Mouse (Mus musculus) spleen, adult 18-20 months (tissue): Measurements from ENCODE around the gene Abca7.
"Not testable (repeated sequence)": the region's sequence is repeated elsewhere in the genome, so short reads cannot be mapped to it uniquely, and the experiment has no call there.

ENCODE experiments used
- DNase-seq, 2 experiments: peaks; one replicate each; pipeline ENCODE4 v3.0.0; 2022; ENCODE audit warnings: mixed read lengths in 2 of 2

Gene Abca7

DNA sequence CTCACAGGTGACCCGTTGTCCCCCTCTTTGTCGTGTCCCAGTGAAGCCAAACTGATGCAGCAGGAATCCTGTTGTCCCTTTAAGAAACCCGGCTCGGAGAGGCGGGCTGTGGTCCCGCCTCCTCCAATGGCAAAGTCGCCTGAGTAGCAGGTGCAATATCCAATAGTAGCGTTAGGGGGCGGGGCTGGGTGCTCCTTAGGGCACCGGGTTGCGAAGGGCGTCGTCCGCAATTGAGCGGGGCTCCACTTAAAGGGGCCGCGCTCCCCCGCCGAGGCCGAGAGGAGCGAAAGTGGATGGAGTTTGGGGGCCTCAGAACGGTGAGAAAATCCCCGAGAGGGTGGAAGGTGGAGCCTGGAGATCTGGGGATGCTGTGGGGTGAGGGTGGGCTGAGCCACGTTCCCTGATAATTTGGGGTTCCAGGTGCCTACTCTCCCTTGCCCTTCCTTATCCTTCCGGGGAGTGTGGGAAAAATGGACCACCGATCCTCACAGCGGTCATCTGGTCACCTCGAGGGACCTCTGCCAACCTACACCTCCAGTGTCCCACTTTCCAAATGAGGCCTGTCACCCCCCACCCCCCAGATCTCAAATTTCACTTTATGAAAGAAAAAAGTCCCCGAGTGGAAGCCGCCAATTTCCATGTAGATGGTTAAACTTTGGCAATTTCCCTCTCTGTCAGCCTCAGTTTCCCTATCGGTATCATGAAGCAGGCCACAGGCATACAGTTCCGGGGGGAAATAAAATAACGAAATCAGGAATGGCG, at the start of gene Abca7:
TSS of gene Abca7 (plus strand) at position 223 of the 762 bp plus-strand sequence.
- peak; percentile 94 to 96 for DNase-seq

DNA sequence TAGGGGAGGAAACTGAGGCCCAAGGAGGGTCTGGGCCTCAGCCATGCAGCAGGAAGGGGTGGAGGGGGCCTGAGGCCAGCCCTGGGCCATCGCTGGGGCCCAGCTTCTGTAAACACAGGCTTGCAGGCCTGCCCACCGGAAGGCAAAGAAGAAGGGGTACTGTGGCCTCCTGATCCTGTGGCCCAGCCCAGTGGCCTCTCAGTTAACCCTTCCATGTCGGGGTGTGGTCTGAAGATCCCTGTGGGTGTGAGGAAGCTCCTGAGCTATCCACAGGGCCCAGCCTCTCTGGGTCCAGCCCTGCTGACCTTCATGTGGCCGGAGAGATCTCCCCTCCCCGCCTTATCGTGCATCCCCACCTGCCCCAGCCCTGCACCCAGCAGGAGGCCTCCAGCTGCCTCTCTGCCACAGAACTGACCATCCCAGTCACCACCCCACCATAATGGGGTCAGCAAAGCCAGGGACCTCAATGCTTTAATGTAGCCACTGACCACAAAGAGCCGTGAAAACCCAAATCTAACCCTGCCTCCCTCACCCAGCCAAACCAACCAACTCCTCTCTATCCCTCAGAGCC, 49.5 kb upstream of the Abca7 start:
- DNase-seq = no peak

GRCm38 (mm10) chr10:79947502-79947901, 48.8 kb upstream of the Abca7 start:
- no peak for DNase-seq

GRCm38 (mm10) chr10:79949873-79950272, 46.4 kb upstream of the Abca7 start:
- DNase-seq = no peak

- no peak for DNase-seq
Observed at GRCm38 (mm10) chr10:79950661-79951060, 45.6 kb upstream of the Abca7 start.

GRCm38 (mm10) chr10:79953946-79954345, 42.3 kb upstream of the Abca7 start:
- peak in 1 of 2 experiments; percentile 64 for DNase-seq

DNA sequence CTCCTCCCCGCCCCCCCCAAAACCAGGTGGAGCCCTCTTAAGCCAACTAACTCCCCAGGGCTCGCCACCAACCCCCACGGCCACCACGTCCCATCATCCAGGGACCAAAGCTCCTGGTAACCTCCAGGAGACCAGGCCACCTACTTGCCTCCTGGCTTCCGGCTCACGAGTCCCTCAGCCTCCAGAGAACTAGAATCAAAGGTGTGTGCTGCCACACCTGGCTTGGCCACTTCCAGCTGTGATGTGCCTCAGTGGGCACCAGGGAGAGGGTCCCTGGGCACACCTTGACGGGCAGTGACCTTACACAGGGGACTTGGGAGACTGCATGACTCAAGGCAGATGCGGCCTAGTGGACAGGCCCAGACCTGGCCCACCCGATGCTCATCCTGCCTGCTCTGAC, 40.6 kb upstream of the Abca7 start:
- no peak for DNase-seq

GRCm38 (mm10) chr10:79956643-79957154, 39.6 kb upstream of the Abca7 start:
- no peak for DNase-seq

GRCm38 (mm10) chr10:79958140-79958816, 38.0 kb upstream of the Abca7 start:
- DNase-seq = peak; percentile 74 to 90

DNA sequence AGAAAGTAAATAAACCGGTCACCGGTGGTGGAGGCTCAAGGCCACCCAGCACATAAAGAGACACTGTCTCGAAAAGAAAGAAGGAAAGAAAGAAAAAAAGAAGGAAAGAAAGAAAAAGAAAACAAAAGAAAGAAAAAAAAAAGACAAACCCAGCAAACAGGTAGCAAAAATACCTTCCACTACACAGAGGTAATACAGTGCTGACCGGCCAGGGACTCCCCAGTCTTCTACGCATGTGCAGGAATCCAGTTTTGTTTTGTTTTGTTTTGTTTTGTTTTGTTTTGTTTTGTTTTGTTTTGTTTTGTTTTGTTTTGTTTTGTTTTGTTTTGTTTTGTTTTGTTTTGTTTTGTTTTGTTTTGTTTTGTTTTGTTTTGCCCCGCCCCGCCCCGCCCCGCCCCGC, 36.9 kb upstream of the Abca7 start:
- not testable (repeated sequence) for DNase-seq

GRCm38 (mm10) chr10:79959847-79960601, 36.3 kb upstream of the Abca7 start, which contains the start of gene Wdr18:
Wdr18 (plus strand) TSS chr10:79960152.
- peak; percentile 97 to 99 for DNase-seq

DNA sequence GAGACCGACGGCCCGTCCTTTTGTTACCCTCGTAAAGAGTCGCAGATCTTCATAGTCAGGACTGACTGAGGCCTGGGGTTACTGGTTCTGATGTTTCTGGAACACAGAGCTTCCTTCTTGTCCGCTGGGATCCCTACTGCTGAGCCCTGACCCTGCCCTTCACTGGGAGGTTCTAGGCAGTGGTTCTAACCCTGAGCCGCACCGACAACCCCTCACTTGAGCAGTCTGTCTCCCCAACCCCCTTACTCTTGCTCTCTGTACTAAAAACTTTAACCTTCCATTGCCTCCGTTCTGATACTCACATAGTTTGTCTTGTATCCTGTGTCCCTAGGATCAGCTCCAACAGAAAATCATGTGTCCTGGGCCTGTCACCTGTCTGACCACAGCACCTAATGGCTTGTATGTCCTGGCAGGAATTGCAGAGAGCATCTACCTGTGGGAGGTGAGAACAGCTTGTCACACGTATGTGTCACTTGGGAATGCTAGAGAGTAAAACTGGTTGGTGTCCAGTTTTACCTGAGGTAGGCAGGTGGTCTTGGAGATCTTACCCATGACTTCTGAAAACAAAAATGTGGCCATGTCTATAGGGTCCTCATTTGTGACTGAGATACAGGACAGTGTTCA, 35.5 kb upstream of the Abca7 start:
- no peak for DNase-seq

DNA sequence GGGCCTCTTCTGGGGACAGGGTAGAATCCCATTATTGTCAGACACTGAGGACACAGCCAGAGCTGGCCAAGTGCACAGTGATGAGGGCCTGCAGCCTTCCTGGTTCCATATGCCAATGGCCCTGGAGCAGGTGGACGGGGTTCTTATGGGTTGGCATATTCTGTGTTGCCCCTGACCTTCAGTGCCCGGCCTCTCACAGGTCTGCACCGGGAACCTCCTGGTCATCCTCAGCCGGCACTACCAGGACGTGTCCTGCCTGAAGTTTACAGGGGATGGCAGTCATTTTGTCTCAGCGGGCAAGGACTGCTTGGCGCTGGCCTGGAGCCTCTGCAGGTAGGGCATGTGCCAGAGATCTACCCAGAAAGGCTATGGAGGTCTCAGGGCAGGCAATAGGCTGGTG, 31.6 kb upstream of the Abca7 start:
- DNase-seq = no peak

- DNase-seq = no peak
Observed at GRCm38 (mm10) chr10:79965325-79965724, 31.0 kb upstream of the Abca7 start.

DNA sequence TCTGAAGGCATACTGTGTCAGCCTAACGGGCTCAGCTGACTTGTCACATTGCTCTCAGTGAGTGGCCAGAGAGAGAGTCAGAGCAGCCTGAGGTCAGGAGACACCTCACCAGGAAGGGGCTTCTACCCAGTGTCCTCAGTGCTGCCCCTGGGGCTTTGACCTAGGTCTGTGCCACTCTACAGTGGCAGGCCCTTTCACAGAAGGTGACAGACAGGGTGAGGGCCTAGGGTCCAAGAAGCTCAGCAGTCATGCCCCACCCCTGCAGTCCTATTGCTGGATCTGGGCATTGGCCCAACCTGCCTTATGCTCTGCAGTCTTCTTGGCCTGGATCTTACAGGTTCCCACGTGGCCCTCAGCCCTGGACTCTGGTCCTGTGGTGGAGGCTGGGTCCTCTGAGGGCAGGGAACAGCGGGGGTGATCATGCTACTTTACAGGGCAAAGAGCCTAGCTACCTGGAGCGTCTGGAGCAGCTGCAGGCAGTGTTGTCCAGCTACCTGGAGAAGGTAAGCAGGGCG, 29.4 kb upstream of the Abca7 start:
- DNase-seq = no peak

DNA sequence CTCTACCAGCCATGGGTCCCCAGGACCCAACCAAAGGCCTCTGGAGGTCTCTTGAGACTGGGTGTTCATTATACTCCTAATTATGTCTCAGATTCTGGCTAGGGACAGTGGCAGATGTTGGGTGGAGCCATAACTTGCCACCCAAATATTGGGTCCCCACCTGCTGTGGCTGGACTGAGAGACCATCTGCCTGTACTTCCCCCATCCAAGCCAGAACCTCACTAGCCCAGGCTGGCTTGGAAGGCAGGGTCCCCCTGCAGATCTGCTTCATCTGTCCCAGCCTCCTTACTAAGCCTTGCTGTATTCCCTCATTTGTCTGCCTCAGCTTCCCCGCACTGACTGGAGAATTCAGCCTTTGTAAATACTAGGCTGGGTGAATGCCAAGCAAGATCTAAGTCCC, 28.1 kb upstream of the Abca7 start:
- no peak for DNase-seq

DNA sequence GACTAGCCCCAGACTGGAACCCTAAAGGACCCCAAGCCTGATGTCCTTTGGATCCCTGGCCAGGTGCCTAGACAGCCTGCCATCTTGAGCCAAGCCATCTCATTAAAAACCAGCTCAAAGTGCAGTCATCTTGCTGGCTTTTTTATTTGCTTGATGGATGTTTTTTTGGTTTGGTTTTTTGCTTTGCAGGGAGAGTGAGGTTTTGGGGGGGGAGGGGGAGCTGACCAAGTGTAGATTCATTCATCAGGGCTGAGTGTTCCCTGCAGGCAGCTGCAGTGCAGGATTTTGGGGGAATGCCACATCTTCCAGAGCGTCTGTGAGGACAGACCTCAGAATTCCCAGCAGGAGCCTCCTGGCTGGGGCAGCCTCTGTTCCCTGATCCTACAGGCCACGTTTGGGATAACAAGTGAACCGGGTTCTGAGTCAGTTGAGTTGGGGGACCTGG, 27.1 kb upstream of the Abca7 start:
- no peak for DNase-seq

GRCm38 (mm10) chr10:79970415-79971182, 25.7 kb upstream of the Abca7 start, which contains the start of gene Grin3b:
Grin3b (plus strand) TSS chr10:79970715.
- DNase-seq = no peak

GRCm38 (mm10) chr10:79971183-79971497, 25.2 kb upstream of the Abca7 start:
- no peak for DNase-seq

- DNase-seq = no peak
Observed at GRCm38 (mm10) chr10:79972831-79973230, 23.5 kb upstream of the Abca7 start.

GRCm38 (mm10) chr10:79974087-79974486, 22.2 kb upstream of the Abca7 start:
- no peak for DNase-seq
